Mouse (Mus musculus) erythroblast, adult 5-6 weeks (primary cell): ENCODE data around the gene Mras. TPM values are rescaled to one million over a fixed set of nuclear protein-coding genes. Genes with fewer than 3 reads are reported as not detected.

Experiments used
- total RNA-seq, 2 experiments: library from RNA; stranded (forward) in 1 of 2; stranded (reverse) in 1 of 2; fragments of 150-400 nt in 1 of 2; fragments of 200-764, 138-1000 nt in 1 of 2; gene quantifications; 2 replicates each; pipeline versions ENCODE4 v1.2.3 to v1.2.4; 2015 to 2017; ENCODE audit warnings: low replicate concordance in 2 of 2

Gene Mras
- total RNA-seq, 2 experiments from 2014 or later, result 2.7 TPM; not detected in 1

Other genes starting within 250 kb of the Mras start
- gene Faiml, start 200.1 kb downstream of the Mras start, total RNA-seq (2015; ENCODE audit: low replicate concordance), result not detected in 2 replicates
- gene Faiml, start 200.1 kb downstream of the Mras start, total RNA-seq (2017; ENCODE audit: low replicate concordance), result not detected in 2 replicates
- gene Cep70, start 194.0 kb downstream of the Mras start, total RNA-seq (2015; ENCODE audit: low replicate concordance), result 36.4 and 37.3 TPM in 2 replicates
- 27.1 and 57.4 TPM in 2 replicates for gene Cep70, start 194.0 kb downstream of the Mras start, total RNA-seq (2017; ENCODE audit: low replicate concordance)
- gene Esyt3, start 78.8 kb downstream of the Mras start, total RNA-seq (2015; ENCODE audit: low replicate concordance), result not detected in 2 replicates
- gene Esyt3, start 78.8 kb downstream of the Mras start, total RNA-seq (2017; ENCODE audit: low replicate concordance), result not detected in 2 replicates
- gene Nme9, start 14.1 kb upstream of the Mras start, total RNA-seq (2015; ENCODE audit: low replicate concordance), result not detected in 2 replicates
- gene Nme9, start 14.1 kb upstream of the Mras start, total RNA-seq (2017; ENCODE audit: low replicate concordance), result not detected in 2 replicates
- gene Armc8, start 131.5 kb upstream of the Mras start, total RNA-seq (2015; ENCODE audit: low replicate concordance), result 17.6 and 34.0 TPM in 2 replicates
- gene Armc8, start 131.5 kb upstream of the Mras start, total RNA-seq (2017; ENCODE audit: low replicate concordance), result 14.4 and 19.3 TPM in 2 replicates
- gene Dbr1, start 138.4 kb upstream of the Mras start, total RNA-seq (2015; ENCODE audit: low replicate concordance), result 2.5 and 6.9 TPM in 2 replicates
- gene Dbr1, start 138.4 kb upstream of the Mras start, total RNA-seq (2017; ENCODE audit: low replicate concordance), result 11.2 and 14.5 TPM in 2 replicates
- not detected in 2 replicates for gene A4gnt, start 175.1 kb upstream of the Mras start, total RNA-seq (2015; ENCODE audit: low replicate concordance)
- gene A4gnt, start 175.1 kb upstream of the Mras start, total RNA-seq (2017; ENCODE audit: low replicate concordance), result not detected in 2 replicates
- gene Dzip1l, start 192.1 kb upstream of the Mras start, total RNA-seq (2015; ENCODE audit: low replicate concordance), result not detected in 2 replicates
- not detected in 2 replicates for gene Dzip1l, start 192.1 kb upstream of the Mras start, total RNA-seq (2017; ENCODE audit: low replicate concordance)